Mouse (Mus musculus): ENCODE measurements at regions not wholly inside any gene's neighbourhood (a gene's known extent, or its start where the extent isn't known, plus 50 kb on each side); places are given as distances from the start of the nearest gene placed in this dataset.
"Not testable (repeated sequence)": the region's sequence is repeated elsewhere in the genome, so short reads cannot be mapped to it uniquely, and the experiment has no call there.

DNA sequence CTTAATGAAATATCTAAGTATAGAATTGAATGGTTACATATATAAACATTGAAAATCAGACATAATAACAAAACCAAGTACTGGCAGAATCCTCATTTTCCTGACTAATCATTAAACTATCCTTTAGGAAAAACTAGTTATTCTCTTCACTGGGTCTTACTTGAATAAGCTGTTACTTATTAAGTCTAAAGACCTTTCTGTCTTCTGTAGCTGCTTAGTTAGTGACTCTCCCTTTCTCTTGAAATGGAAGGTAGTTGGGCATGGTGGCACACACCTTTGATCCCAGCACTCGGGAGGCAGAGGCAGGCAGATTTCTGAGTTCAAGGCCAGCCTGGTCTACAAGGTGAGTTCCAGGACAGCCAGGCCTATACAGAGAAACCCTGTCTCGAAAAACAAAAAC lies 135.9 kb upstream of the Abcb5 start:
- H3K27me3 ChIP-seq (ENCODE audit: control insufficient read depth, insufficient read depth, low read depth, low read length); ATAC-seq; H3K4me2 ChIP-seq (ENCODE audit: low read length); H3K4me3 ChIP-seq (ENCODE audit: low read depth, low read length); H3K9me3 ChIP-seq (replicated peaks; ENCODE audit: control insufficient read depth, low read length, poor library complexity, severe bottlenecking); H3K9ac ChIP-seq (ENCODE audit: low read depth, low read length); H3K4me1 ChIP-seq (ENCODE audit: control insufficient read depth, insufficient read depth, low read length); H3K27ac ChIP-seq (ENCODE audit: low read length); H3K36me3 ChIP-seq (ENCODE audit: control insufficient read depth, insufficient read depth, low read length): not testable (repeated sequence)
- WGBS: 91% methylated on average over 2 of the region's 2 CpGs

DNA sequence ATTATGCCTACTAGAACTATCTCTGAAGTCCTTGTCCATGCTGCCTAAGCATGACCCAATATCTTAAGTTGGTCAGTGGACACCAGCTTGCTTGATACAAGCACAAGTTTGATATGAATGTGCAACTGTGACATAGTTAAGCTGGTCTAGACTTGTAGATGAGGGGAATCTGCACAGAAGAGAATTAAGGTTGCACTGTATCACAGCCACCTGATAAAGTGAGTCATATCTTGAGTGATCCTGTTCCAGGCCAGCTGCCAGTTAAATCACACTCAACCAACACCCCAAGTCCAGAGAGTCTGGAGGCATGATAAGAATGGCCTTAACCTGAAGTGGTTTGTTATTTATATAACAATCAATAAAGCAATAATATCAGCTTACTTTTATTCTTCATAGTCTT lies 133.5 kb upstream of the Abcb5 start:
- H3K4me3 ChIP-seq (ENCODE audit: low read depth, low read length): no peak overlapping the region

GRCm38 (mm10) chr12:119097814-119098213 lies 131.6 kb upstream of the Abcb5 start:
- Histone ChIP-seq H3K27me3 (ENCODE audit: control insufficient read depth, insufficient read depth, low read depth, low read length) (no peaks in the 10 kb centered on the region), H3K27ac (ENCODE audit: low read length) (no peak overlapping the region), H3K4me1 (ENCODE audit: control insufficient read depth, insufficient read depth, low read length) (no peaks in the 10 kb centered on the region), H3K4me3 (ENCODE audit: low read depth, low read length) (no peak overlapping the region), H3K36me3 (ENCODE audit: control insufficient read depth, insufficient read depth, low read length) (no peaks in the 10 kb centered on the region), H3K4me2 (ENCODE audit: low read length) (no peak overlapping the region), H3K9ac (ENCODE audit: low read depth, low read length) (no peak overlapping the region), H3K9me3 (replicated peaks; ENCODE audit: control insufficient read depth, low read length, poor library complexity, severe bottlenecking) (no peaks in the 10 kb centered on the region)
- no peak for ATAC-seq
- WGBS: 53% methylated on average over 1 of the region's 1 CpGs

More for the DNA sequence above, 133.5 kb upstream of the Abcb5 start:
- Histone ChIP-seq H3K36me3 (ENCODE audit: control insufficient read depth, insufficient read depth, low read length) (no peaks in the 10 kb centered on the region), H3K4me1 (ENCODE audit: control insufficient read depth, insufficient read depth, low read length) (no peaks in the 10 kb centered on the region), H3K27ac (ENCODE audit: low read length) (no peak overlapping the region), H3K9me3 (replicated peaks; ENCODE audit: control insufficient read depth, low read length, poor library complexity, severe bottlenecking) (no peaks in the 10 kb centered on the region), H3K27me3 (ENCODE audit: control insufficient read depth, insufficient read depth, low read depth, low read length) (no peaks in the 10 kb centered on the region), H3K4me2 (ENCODE audit: low read length) (no peak overlapping the region), H3K9ac (ENCODE audit: low read depth, low read length) (no peak overlapping the region)
- no peak for ATAC-seq

DNA sequence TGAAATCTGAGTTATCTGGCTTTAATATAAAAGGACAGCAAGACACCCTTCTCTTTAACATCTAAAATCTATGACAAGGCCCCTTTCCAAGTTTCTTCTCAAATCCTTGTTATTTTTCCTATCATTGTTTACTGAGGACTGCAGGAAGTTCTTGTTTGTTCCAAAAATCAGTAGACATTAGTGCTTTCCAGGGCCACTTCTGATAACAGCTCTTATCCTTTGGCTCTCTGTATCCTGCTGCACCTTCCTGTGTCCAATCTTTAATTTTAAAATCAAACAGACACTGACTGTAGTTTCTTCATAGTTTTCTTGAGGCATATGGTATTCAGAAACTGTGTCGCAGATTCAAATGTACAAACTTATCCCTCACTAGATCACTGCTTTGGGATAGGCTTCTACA lies 128.1 kb upstream of the Abcb5 start:
- no peak for ATAC-seq
- H3K27ac ChIP-seq (ENCODE audit: low read length): no peak overlapping the region
- H3K27me3 ChIP-seq (ENCODE audit: control insufficient read depth, insufficient read depth, low read depth, low read length): no peaks in the 10 kb centered on the region
- no peaks in the 10 kb centered on the region for H3K9me3 ChIP-seq (replicated peaks; ENCODE audit: control insufficient read depth, low read length, poor library complexity, severe bottlenecking)
- WGBS: 98% methylated on average over 1 of the region's 1 CpGs
- no peaks in the 10 kb centered on the region for H3K36me3 ChIP-seq (ENCODE audit: control insufficient read depth, insufficient read depth, low read length)
- no peaks in the 10 kb centered on the region for H3K4me1 ChIP-seq (ENCODE audit: control insufficient read depth, insufficient read depth, low read length)
- no peak overlapping the region for H3K9ac ChIP-seq (ENCODE audit: low read depth, low read length)
- H3K4me3 ChIP-seq (ENCODE audit: low read depth, low read length): no peak overlapping the region
- H3K4me2 ChIP-seq (ENCODE audit: low read length): no peak overlapping the region

- no peak overlapping the region for H3K4me2 ChIP-seq (ENCODE audit: low read length)
- ATAC-seq: no peak
- no peaks in the 10 kb centered on the region for H3K9me3 ChIP-seq (replicated peaks; ENCODE audit: control insufficient read depth, low read length, poor library complexity, severe bottlenecking)
- WGBS: 94% methylated on average over 2 of the region's 2 CpGs
- no peaks in the 10 kb centered on the region for H3K4me1 ChIP-seq (ENCODE audit: control insufficient read depth, insufficient read depth, low read length)
- H3K27me3 ChIP-seq (ENCODE audit: control insufficient read depth, insufficient read depth, low read depth, low read length): no peaks in the 10 kb centered on the region
- no peaks in the 10 kb centered on the region for H3K36me3 ChIP-seq (ENCODE audit: control insufficient read depth, insufficient read depth, low read length)
- no peak overlapping the region for H3K9ac ChIP-seq (ENCODE audit: low read depth, low read length)
- no peak overlapping the region for H3K4me3 ChIP-seq (ENCODE audit: low read depth, low read length)
- H3K27ac ChIP-seq (ENCODE audit: low read length): no peak overlapping the region
These were observed 127.2 kb upstream of the Abcb5 start for GRCm38 (mm10) chr12:119093402-119093801.

DNA sequence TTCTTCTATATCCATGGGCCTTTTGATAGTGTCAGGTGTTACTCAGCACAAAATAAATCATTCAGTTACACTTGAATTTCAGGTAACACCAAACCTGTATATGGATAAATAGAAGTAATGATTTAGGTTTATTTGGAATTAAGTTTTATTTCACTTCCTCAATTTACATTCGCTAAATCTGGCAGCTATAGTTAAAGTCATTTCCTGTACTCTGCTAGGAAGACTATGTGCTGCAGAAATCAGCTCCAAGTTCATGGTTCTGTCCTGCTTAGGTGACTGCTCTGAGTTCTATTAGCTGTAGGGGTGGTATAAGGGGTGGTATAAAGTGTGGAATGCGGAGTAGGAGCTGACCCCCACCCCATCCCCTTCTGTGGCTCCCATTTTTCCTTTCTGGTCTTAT lies 123.1 kb upstream of the Abcb5 start:
- Histone ChIP-seq H3K4me1 (ENCODE audit: control insufficient read depth, insufficient read depth, low read length) (no peaks in the 10 kb centered on the region), H3K9me3 (replicated peaks; ENCODE audit: control insufficient read depth, low read length, poor library complexity, severe bottlenecking) (no peaks in the 10 kb centered on the region), H3K9ac (ENCODE audit: low read depth, low read length) (no peak overlapping the region), H3K27ac (ENCODE audit: low read length) (no peak overlapping the region), H3K36me3 (ENCODE audit: control insufficient read depth, insufficient read depth, low read length) (no peaks in the 10 kb centered on the region), H3K4me2 (ENCODE audit: low read length) (no peak overlapping the region), H3K4me3 (ENCODE audit: low read depth, low read length) (no peak overlapping the region), H3K27me3 (ENCODE audit: control insufficient read depth, insufficient read depth, low read depth, low read length) (no peaks in the 10 kb centered on the region)
- no peak for ATAC-seq
- WGBS: 92% methylated on average over 2 of the region's 2 CpGs

GRCm38 (mm10) chr12:119088666-119089065 lies 122.4 kb upstream of the Abcb5 start:
- Histone ChIP-seq H3K36me3 (ENCODE audit: control insufficient read depth, insufficient read depth, low read length) (no peaks in the 10 kb centered on the region), H3K27me3 (ENCODE audit: control insufficient read depth, insufficient read depth, low read depth, low read length) (no peaks in the 10 kb centered on the region), H3K4me3 (ENCODE audit: low read depth, low read length) (no peak overlapping the region), H3K4me1 (ENCODE audit: control insufficient read depth, insufficient read depth, low read length) (no peaks in the 10 kb centered on the region), H3K9ac (ENCODE audit: low read depth, low read length) (no peak overlapping the region), H3K27ac (ENCODE audit: low read length) (no peak overlapping the region), H3K9me3 (replicated peaks; ENCODE audit: control insufficient read depth, low read length, poor library complexity, severe bottlenecking) (no peaks in the 10 kb centered on the region), H3K4me2 (ENCODE audit: low read length) (no peak overlapping the region)
- no peak for ATAC-seq
- 93% methylated on average over 1 of the region's 1 CpGs for WGBS

DNA sequence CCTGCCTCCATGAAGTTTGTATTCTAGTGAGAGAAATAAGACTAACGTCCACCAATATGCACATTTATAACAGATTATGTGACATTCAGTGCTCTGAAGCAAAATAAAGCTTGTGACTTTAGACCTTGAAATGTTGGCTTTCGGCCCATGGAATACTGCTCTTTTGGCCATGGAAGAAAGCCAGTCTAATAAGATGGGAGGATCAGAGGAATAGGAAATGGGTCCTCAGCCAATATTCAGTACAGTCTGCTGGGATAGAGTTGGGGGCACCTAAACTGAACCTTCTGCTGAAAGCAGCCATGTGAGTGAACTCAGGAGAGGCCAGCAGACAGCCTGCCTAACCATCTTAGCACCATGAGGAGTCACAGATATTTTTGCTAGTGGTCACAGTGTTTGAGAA lies 118.6 kb upstream of the Abcb5 start:
- Histone ChIP-seq H3K4me2 (ENCODE audit: low read length) (no peak overlapping the region), H3K27ac (ENCODE audit: low read length) (no peak overlapping the region), H3K4me1 (ENCODE audit: control insufficient read depth, insufficient read depth, low read length) (no peaks in the 10 kb centered on the region), H3K4me3 (ENCODE audit: low read depth, low read length) (no peak overlapping the region), H3K27me3 (ENCODE audit: control insufficient read depth, insufficient read depth, low read depth, low read length) (no peaks in the 10 kb centered on the region), H3K9ac (ENCODE audit: low read depth, low read length) (no peak overlapping the region), H3K9me3 (replicated peaks; ENCODE audit: control insufficient read depth, low read length, poor library complexity, severe bottlenecking) (no peaks in the 10 kb centered on the region), H3K36me3 (ENCODE audit: control insufficient read depth, insufficient read depth, low read length) (no peaks in the 10 kb centered on the region)
- WGBS: 89% methylated on average over 2 of the region's 2 CpGs
- no peak for ATAC-seq

GRCm38 (mm10) chr12:119082781-119083180 lies 116.6 kb upstream of the Abcb5 start:
- Histone ChIP-seq H3K27ac (ENCODE audit: low read length) (no peak overlapping the region), H3K36me3 (ENCODE audit: control insufficient read depth, insufficient read depth, low read length) (no peaks in the 10 kb centered on the region), H3K27me3 (ENCODE audit: control insufficient read depth, insufficient read depth, low read depth, low read length) (no peaks in the 10 kb centered on the region), H3K9me3 (replicated peaks; ENCODE audit: control insufficient read depth, low read length, poor library complexity, severe bottlenecking) (no peaks in the 10 kb centered on the region), H3K4me2 (ENCODE audit: low read length) (no peak overlapping the region), H3K4me3 (ENCODE audit: low read depth, low read length) (no peak overlapping the region), H3K4me1 (ENCODE audit: control insufficient read depth, insufficient read depth, low read length) (no peaks in the 10 kb centered on the region), H3K9ac (ENCODE audit: low read depth, low read length) (no peak overlapping the region)
- no peak for ATAC-seq

DNA sequence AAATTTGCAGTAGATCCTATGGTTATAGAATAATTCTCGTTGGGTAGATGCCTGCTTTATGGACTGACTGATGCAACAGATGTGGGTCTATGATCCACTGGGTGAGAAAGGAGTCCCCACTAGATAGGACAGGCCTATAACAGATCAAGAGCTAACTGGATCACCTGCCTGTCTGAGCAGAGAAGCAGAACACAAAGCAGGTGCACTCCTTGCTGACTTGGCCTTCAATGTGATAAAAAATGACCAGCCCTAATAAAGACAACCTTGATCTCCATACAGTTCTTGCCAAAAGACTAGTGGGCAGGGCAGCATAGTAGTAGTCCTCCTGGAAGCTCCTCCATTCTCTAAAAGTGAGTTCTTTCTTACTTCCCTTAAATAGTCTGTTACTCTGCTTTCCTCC lies 109.6 kb upstream of the Abcb5 start:
- 78% methylated on average over 1 of the region's 1 CpGs for WGBS
- Histone ChIP-seq H3K27me3 (ENCODE audit: control insufficient read depth, insufficient read depth, low read depth, low read length) (no peaks in the 10 kb centered on the region), H3K4me2 (ENCODE audit: low read length) (no peak overlapping the region), H3K4me3 (ENCODE audit: low read depth, low read length) (no peak overlapping the region), H3K4me1 (ENCODE audit: control insufficient read depth, insufficient read depth, low read length) (no peaks in the 10 kb centered on the region), H3K9me3 (replicated peaks; ENCODE audit: control insufficient read depth, low read length, poor library complexity, severe bottlenecking) (no peaks in the 10 kb centered on the region), H3K36me3 (ENCODE audit: control insufficient read depth, insufficient read depth, low read length) (no peaks in the 10 kb centered on the region), H3K9ac (ENCODE audit: low read depth, low read length) (no peak overlapping the region), H3K27ac (ENCODE audit: low read length) (no peak overlapping the region)
- no peak for ATAC-seq
